Comparison of ENCODE assay signal across 28 mouse cellular contexts in the genomic region with DNA sequence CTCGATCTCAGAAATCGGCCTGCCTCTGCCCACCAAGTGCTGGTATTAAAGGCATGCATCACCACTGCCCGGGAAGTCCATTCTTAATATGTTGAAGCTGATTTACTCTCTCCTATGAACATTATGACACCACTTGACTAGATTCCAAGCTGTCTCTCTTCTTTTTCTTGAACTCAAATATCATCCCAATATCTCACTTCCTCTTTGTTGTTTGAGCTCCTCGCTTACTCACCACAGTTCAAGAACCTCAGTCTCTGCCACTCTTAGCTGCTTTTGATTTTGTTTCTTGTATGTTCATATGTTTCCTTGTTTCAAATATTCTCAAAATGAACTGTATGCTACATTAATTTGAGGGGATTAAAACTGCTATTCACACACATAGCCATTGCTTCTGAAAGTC. TPM values are rescaled to one million over a fixed set of nuclear protein-coding genes. Genes with fewer than 3 reads are reported as not detected.
DNase-seq lines count a peak whose midpoint lies in the region; ATAC-seq lines count a peak whose summit lies in the region.
"Had no signal": no experiment of that assay in that cellular context is flagged by ENCODE, and none has a peak within 500 bp of the region (broad histone marks: within the 10 kb centered on the region; RNA-seq: fewer than 3 reads in every experiment).

No protein-coding gene starts in this region.

- no peak overlapping the region for H3K4me3 ChIP-seq in heart, embryonic 12.5 days
- H3K4me3 ChIP-seq: embryonic facial prominence, embryonic 10.5 days; embryonic facial prominence, embryonic 12.5 days; forebrain, embryonic 13.5 days; forebrain, embryonic 15.5 days had no signal

- no peak overlapping the region for H3K27ac ChIP-seq in heart, embryonic 12.5 days (ENCODE audit: poor library complexity, severe bottlenecking)
- H3K27ac ChIP-seq: embryonic facial prominence, embryonic 10.5 days; embryonic facial prominence, embryonic 12.5 days; forebrain, embryonic 13.5 days; forebrain, embryonic 15.5 days had no signal

- 79% methylated on average over 4 of the region's 4 CpGs for WGBS in heart, embryonic 12.5 days

- no peaks in the 10 kb centered on the region for H3K4me1 ChIP-seq in heart, embryonic 12.5 days (replicated peaks)
- H3K4me1 ChIP-seq: embryonic facial prominence, embryonic 10.5 days; embryonic facial prominence, embryonic 12.5 days; forebrain, embryonic 13.5 days; forebrain, embryonic 15.5 days had no signal

- no peaks in the 10 kb centered on the region for H3K27me3 ChIP-seq in heart, embryonic 12.5 days (replicated peaks)
- H3K27me3 ChIP-seq: embryonic facial prominence, embryonic 12.5 days; forebrain, embryonic 13.5 days; forebrain, embryonic 15.5 days; Patski had no signal

- H3K4me2 ChIP-seq in heart, embryonic 12.5 days: no peak overlapping the region
- H3K4me2 ChIP-seq: embryonic facial prominence, embryonic 12.5 days; forebrain, embryonic 13.5 days; forebrain, embryonic 15.5 days had no signal

- H3K9me3 ChIP-seq in heart, embryonic 12.5 days (replicated peaks): 0 out of 2 replicates have a peak, but pooled peaks cover under 1% of the 10 kb centered on the region
- H3K9me3 ChIP-seq: embryonic facial prominence, embryonic 10.5 days; embryonic facial prominence, embryonic 12.5 days; forebrain, embryonic 13.5 days; forebrain, embryonic 15.5 days had no signal

- peak; percentile 68 for ATAC-seq in common myeloid progenitor, adult 5-6 weeks (replicated peaks; ENCODE audit: low read depth, poor library complexity, severe bottlenecking)
- ATAC-seq in megakaryocyte, adult 5-6 weeks (ENCODE audit: poor library complexity, severe bottlenecking): peak; percentile 82
- ATAC-seq in heart, embryonic 12.5 days (ENCODE audit: insufficient number of reproducible peaks, low FRiP score): no peak
- ATAC-seq: activated CD4-positive, CD25-positive, alpha-beta regulatory T cell, adult 4 months; forebrain, embryonic 13.5 days; forebrain, embryonic 15.5 days; forebrain, postnatal 0 days; Patski had no signal

- H3K36me3 ChIP-seq in heart, embryonic 12.5 days: no peaks in the 10 kb centered on the region
- H3K36me3 ChIP-seq: embryonic facial prominence, embryonic 10.5 days; embryonic facial prominence, embryonic 12.5 days; forebrain, embryonic 15.5 days had no signal

- H3K9ac ChIP-seq in heart, embryonic 12.5 days: no peak overlapping the region
- H3K9ac ChIP-seq: embryonic facial prominence, embryonic 12.5 days; forebrain, embryonic 13.5 days; forebrain, embryonic 15.5 days; forebrain, postnatal 0 days had no signal

- peak; percentile 52 for DNase-seq in 416B (ENCODE audit: low read depth)
- no peak for DNase-seq in embryo, embryonic 9.5 days (ENCODE audit: extremely low spot score)
- DNase-seq in adrenal gland, postnatal 25 days: no peak
- DNase-seq: adrenal gland, adult 8-10 months; adrenal gland, postnatal 14 days; cerebellum, adult 11 months; cerebellum, adult 18-20 months; cerebellum, adult 8-10 months; cerebellum, adult 9-11 months; cerebellum, postnatal 14 days; embryo, embryonic 11 days; forebrain, postnatal 0 days had no signal

RNA-seq across cellular contexts. Expression of gene Olfr642, which starts 1.7 kb away (rescaled TPM):
- not detected in 2 replicates for total RNA-seq in common myeloid progenitor, adult 5-6 weeks (2017)
- total RNA-seq in megakaryocyte, adult 5-6 weeks (2015): not detected in 2 replicates
- not detected in 2 replicates for total RNA-seq in megakaryocyte, adult 5-6 weeks (2017)
- polyA plus RNA-seq in heart, embryonic 12.5 days (2016; fragmentation: Nextera tagmentation; extraction: Ambion mirVana): not detected in 2 replicates
- not detected in 2 replicates for total RNA-seq in adrenal gland, postnatal 25 days (2021)
- total RNA-seq: adrenal gland, adult 18-20 months; adrenal gland, adult 8-10 months; adrenal gland, postnatal 14 days; adrenal gland, postnatal 4 days; ES-E14; forebrain, postnatal 0 days had no signal
- polyA plus RNA-seq: brain, embryonic 14.5 days; C2C12; embryonic facial prominence, embryonic 10.5 days; embryonic facial prominence, embryonic 12.5 days; embryonic facial prominence, embryonic 14.5 days; forebrain, embryonic 11.5 days; forebrain, embryonic 13.5 days; forebrain, embryonic 15.5 days; forebrain, postnatal 0 days; Patski had no signal

RNA-seq across cellular contexts. Expression of gene 4930516K23Rik, which starts 10.5 kb away (rescaled TPM):
- not detected in 2 replicates for total RNA-seq in common myeloid progenitor, adult 5-6 weeks (2017)
- total RNA-seq in megakaryocyte, adult 5-6 weeks (2015): not detected in 2 replicates
- 0.55 TPM in 1 of 2 replicates, not detected in the other for total RNA-seq in megakaryocyte, adult 5-6 weeks (2017)
- polyA plus RNA-seq in heart, embryonic 12.5 days (2016; fragmentation: Nextera tagmentation; extraction: Ambion mirVana): not detected in 2 replicates
- not detected in 2 replicates for total RNA-seq in adrenal gland, postnatal 25 days (2021)
- total RNA-seq: adrenal gland, adult 18-20 months; adrenal gland, adult 8-10 months; adrenal gland, postnatal 14 days; adrenal gland, postnatal 4 days; ES-E14; forebrain, postnatal 0 days had no signal
- polyA plus RNA-seq: activated CD4-positive, CD25-positive, alpha-beta regulatory T cell, adult 4 months; brain, embryonic 14.5 days; C2C12; embryonic facial prominence, embryonic 10.5 days; embryonic facial prominence, embryonic 12.5 days; embryonic facial prominence, embryonic 14.5 days; forebrain, embryonic 11.5 days; forebrain, embryonic 13.5 days; forebrain, embryonic 15.5 days; forebrain, postnatal 0 days; Patski had no signal

RNA-seq across cellular contexts. Expression of gene Olfr641, which starts 15.5 kb away (rescaled TPM):
- total RNA-seq in common myeloid progenitor, adult 5-6 weeks (2017): not detected in 2 replicates
- total RNA-seq in megakaryocyte, adult 5-6 weeks (2015): not detected in 2 replicates
- not detected in 2 replicates for total RNA-seq in megakaryocyte, adult 5-6 weeks (2017)
- polyA plus RNA-seq in heart, embryonic 12.5 days (2016; fragmentation: Nextera tagmentation; extraction: Ambion mirVana): not detected in 2 replicates
- not detected in 2 replicates for total RNA-seq in adrenal gland, postnatal 25 days (2021)
- total RNA-seq: adrenal gland, adult 18-20 months; adrenal gland, adult 8-10 months; adrenal gland, postnatal 14 days; adrenal gland, postnatal 4 days; ES-E14; forebrain, postnatal 0 days had no signal
- polyA plus RNA-seq: activated CD4-positive, CD25-positive, alpha-beta regulatory T cell, adult 4 months; brain, embryonic 14.5 days; C2C12; embryonic facial prominence, embryonic 10.5 days; embryonic facial prominence, embryonic 12.5 days; forebrain, embryonic 11.5 days; forebrain, embryonic 13.5 days; forebrain, embryonic 15.5 days; forebrain, postnatal 0 days; Patski had no signal

RNA-seq across cellular contexts. Expression of gene Olfr644, which starts 20.9 kb away (rescaled TPM):
- total RNA-seq in common myeloid progenitor, adult 5-6 weeks (2017): not detected in 2 replicates
- total RNA-seq in megakaryocyte, adult 5-6 weeks (2015): not detected in 2 replicates
- not detected in 2 replicates for total RNA-seq in megakaryocyte, adult 5-6 weeks (2017)
- polyA plus RNA-seq in heart, embryonic 12.5 days (2016; fragmentation: Nextera tagmentation; extraction: Ambion mirVana): not detected in 2 replicates
- total RNA-seq in adrenal gland, postnatal 25 days (2021): not detected in 2 replicates
- total RNA-seq: adrenal gland, adult 18-20 months; adrenal gland, adult 8-10 months; adrenal gland, postnatal 14 days; adrenal gland, postnatal 4 days; ES-E14; forebrain, postnatal 0 days had no signal
- polyA plus RNA-seq: activated CD4-positive, CD25-positive, alpha-beta regulatory T cell, adult 4 months; brain, embryonic 14.5 days; C2C12; embryonic facial prominence, embryonic 10.5 days; embryonic facial prominence, embryonic 12.5 days; forebrain, embryonic 11.5 days; forebrain, embryonic 13.5 days; forebrain, embryonic 15.5 days; forebrain, postnatal 0 days; Patski had no signal

RNA-seq across cellular contexts. Expression of gene Olfr640, which starts 25.4 kb away (rescaled TPM):
- total RNA-seq in common myeloid progenitor, adult 5-6 weeks (2017): not detected in 2 replicates
- total RNA-seq in megakaryocyte, adult 5-6 weeks (2015): not detected in 2 replicates
- total RNA-seq in megakaryocyte, adult 5-6 weeks (2017): not detected in 2 replicates
- polyA plus RNA-seq in heart, embryonic 12.5 days (2016; fragmentation: Nextera tagmentation; extraction: Ambion mirVana): not detected in 2 replicates
- not detected in 2 replicates for total RNA-seq in adrenal gland, postnatal 25 days (2021)
- total RNA-seq: adrenal gland, adult 18-20 months; adrenal gland, adult 8-10 months; adrenal gland, postnatal 14 days; adrenal gland, postnatal 4 days; ES-E14 had no signal
- polyA plus RNA-seq: activated CD4-positive, CD25-positive, alpha-beta regulatory T cell, adult 4 months; brain, embryonic 14.5 days; C2C12; embryonic facial prominence, embryonic 10.5 days; embryonic facial prominence, embryonic 12.5 days; forebrain, embryonic 11.5 days; forebrain, embryonic 13.5 days; forebrain, embryonic 15.5 days; forebrain, postnatal 0 days; Patski had no signal
